Mouse (Mus musculus) ovary, adult 2 months (tissue): Measurements from ENCODE around the gene Fam32a. TPM values are rescaled to one million over a fixed set of nuclear protein-coding genes. Genes with fewer than 3 reads are reported as not detected.

Experiments used
- polyA plus RNA-seq: library from polyadenylated mRNA; depleted of rRNA; stranded (reverse); fragments of >200 nt; gene quantifications from 2 replicates; pipeline ENCODE4 v1.2.3, GENCODE M21; 2012; rRNA removed

Gene Fam32a
- 33.0 and 50.7 TPM in 2 replicates for polyA plus RNA-seq

DNA sequence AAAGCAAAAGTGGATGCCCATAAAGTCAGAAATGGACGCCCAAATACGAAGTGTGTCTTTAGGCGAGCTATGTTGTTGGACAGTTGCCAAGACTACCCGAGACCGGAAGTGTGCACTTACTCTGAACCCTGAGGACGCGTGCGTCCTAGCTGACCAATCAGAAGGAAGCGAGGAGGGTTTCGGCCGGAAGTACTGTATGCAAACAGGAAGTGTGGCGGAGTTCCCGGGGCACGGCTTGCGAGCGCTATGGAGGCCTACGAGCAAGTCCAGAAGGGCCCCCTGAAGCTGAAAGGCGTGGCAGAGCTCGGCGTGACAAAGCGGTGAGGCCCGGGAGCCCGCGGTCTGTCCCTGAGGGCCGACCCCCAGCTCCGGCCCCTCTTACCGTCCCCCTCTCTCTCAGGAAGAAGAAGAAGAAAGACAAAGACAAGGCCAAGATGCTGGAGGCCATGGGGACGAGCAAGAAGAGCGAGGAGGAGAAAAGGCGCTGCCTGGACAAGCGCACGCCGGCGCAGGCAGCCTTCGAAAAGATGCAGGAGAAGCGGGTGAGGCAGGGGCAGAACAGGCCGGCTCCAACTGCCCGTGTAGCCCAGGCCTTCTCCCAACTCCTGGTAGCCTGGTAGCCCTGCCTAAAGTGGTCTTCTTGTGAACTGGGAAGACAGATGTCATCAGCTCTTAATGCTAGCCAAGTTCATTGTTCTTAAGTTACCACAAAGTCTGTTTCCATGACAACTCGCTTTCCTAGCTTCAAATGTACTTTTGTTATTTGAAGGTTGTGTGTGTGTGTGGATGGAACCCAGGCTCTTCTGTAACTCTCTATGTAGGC, at the start of gene Fam32a:
TSS of gene Fam32a (plus strand) at position 190 of the 823 bp plus-strand sequence.

DNA sequence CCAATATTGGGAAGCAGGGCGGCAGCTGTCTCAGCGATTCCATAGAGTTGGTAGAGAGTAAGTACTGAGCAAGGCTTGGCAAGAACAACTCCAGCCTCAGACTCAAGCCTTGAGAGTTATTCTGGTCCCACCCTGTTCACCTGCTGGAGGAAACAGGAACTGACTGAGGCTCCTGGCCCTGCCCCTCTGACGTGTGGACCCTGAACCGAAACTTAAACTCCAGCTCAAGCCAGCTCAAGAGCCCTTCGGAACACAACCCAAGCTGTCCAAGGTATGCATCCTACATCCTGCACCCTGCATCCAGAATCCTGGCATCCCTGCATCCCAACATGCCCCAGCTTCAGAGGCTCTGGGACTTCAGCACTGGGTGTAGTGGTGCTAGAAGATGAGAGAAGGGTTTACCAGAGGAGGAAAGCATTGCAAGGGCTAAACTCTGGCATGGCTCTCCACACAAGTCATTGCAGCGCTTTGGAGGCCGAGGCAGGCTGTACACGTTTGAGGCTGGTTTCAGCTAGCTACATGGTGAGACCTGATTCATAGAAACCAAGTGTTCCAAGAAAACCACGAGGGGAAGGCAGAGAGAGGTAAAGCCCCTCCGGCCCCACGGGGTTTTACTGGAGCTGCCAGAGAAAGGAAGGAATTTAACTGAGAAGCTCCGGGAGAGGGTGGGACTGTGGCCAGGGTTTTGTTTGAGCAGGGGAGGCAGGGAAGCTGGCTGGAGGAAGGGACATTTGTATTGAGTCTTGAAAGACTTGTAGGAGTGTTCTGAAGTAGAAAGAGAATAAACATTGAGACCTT, 29.9 kb upstream of the Fam32a start, which contains the start of gene Hsh2d:
TSS of gene Hsh2d (plus strand) at position 222 of the 798 bp plus-strand sequence.

DNA sequence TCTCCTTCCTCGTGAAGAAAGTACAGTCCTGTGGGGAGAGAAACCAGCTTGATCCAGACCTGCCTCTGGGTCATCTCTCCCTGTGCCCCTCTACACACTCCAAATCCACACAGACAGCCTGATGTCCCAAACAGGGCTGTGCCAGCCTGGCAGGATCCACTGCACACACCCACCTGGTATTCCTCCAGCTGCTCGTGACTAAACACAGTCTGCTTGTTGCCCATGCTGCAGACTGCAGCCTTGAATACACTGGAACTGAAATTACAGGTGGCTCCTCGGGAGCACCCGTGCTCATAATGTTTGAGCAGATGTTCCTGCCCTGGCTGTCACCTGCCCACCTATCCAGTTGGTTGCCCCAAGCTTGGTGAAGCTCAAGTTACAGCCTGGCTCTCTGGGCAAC, 6.8 kb upstream of the Fam32a start, which contains the start of gene Cib3:
TSS of gene Cib3 (minus strand) at position 87 of the 400 bp plus-strand sequence.

DNA sequence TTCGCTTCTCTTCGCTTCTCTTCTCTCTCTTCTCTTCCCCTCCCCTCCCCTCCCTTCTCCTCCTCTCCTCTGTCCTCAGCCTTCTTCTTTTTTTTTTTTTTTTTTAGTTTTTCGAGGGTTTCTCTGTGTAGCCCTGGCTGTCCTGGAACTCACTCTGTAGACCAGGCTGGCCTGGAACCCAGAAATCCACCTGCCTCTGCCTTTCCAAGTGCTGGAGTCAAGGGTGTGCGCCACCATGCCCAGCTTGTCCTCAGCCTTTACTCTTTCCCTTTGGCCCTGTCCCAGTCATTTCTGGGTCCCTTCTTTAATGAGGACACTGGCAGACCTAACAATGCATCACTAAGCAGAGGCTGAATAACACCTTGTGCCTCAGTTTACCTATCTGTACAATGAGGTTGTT, 6.0 kb upstream of the Fam32a start, which contains the start of gene Gm11034:
TSS of gene Gm11034 (minus strand) at position 101 of the 400 bp plus-strand sequence.

DNA sequence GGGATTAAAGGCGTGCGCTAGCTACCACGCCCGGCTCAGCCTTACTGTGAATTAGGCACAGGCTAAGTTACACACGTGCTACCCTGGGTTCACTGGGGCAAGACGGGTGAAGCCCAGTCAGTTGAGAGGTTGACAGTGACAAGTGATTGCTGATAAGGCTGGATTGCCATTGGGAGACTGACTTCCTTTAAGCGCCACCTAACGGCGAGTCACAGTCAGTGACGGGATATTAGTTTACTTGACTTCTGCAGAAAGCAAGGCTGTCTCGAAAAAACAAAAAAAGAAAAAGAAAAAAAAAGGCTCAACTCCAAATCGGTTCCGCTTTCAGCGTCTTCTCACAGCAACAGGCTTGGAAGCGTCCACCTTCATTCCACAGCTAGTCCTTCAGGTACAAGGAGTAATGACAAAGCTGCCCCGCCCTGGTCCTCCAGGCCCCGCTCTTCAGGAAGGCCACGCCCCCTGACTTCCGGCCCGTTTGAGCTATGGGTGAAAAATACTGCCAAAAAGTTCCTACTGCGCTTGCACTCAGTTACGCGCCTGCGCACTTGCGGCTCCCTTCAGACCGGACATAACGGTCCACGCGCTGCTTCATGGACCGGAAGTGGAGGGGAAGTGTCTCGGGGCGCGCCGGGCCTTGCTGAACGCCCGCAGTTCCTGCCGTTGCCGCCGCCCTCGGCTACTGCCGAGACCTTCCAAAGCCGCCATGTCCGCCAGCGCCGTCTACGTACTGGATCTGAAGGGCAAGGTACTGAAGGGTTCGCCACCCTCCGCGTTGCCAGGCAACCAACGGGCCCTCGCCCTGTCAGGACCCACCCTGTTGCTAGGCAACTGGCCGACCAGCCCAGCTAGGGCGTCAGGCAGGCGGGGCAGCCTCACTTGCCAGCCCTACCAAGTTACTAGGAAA, 20.2 kb downstream of the Fam32a start, which contains the start of gene Ap1m1:
TSS of gene Ap1m1 (plus strand) at position 520 of the 904 bp plus-strand sequence.

Other genes starting within 250 kb of the Fam32a start
- gene Cyp4f18, start 210.1 kb upstream of the Fam32a start, polyA plus RNA-seq, result 4.7 and 8.0 TPM in 2 replicates
- not detected in 2 replicates for gene Olfr372, start 178.5 kb upstream of the Fam32a start, polyA plus RNA-seq
- not detected in 2 replicates for gene Olfr373, start 136.6 kb upstream of the Fam32a start, polyA plus RNA-seq
- gene Olfr374, start 112.7 kb upstream of the Fam32a start, polyA plus RNA-seq, result not detected in 2 replicates
- gene Tpm4, start 84.8 kb upstream of the Fam32a start, polyA plus RNA-seq, result 112 and 149 TPM in 2 replicates
- gene Rab8a, start 58.5 kb upstream of the Fam32a start, polyA plus RNA-seq, result 20.5 and 24.4 TPM in 2 replicates
- 0.53 and 0.71 TPM in 2 replicates for gene Hsh2d, start 30.1 kb upstream of the Fam32a start, polyA plus RNA-seq
- gene Cib3, start 6.9 kb upstream of the Fam32a start, polyA plus RNA-seq, result 0.41 TPM in 1 of 2 replicates, not detected in the other
- gene Gm11034, start 6.1 kb upstream of the Fam32a start, polyA plus RNA-seq, result not detected in 2 replicates
- 102 and 137 TPM in 2 replicates for gene Ap1m1, start 20.3 kb downstream of the Fam32a start, polyA plus RNA-seq
- gene Gm10282, start 85.5 kb downstream of the Fam32a start, polyA plus RNA-seq, result 1.5 and 1.7 TPM in 2 replicates
- gene Klf2, start 99.3 kb downstream of the Fam32a start, polyA plus RNA-seq, result 63.9 and 91.3 TPM in 2 replicates
- gene Eps15l1, start 201.7 kb downstream of the Fam32a start, polyA plus RNA-seq, result 51.1 and 52.0 TPM in 2 replicates
- 0.41 and 0.86 TPM in 2 replicates for gene Calr3, start 224.1 kb downstream of the Fam32a start, polyA plus RNA-seq
- gene 1700030K09Rik, start 224.2 kb downstream of the Fam32a start, polyA plus RNA-seq, result 15.3 and 15.7 TPM in 2 replicates